Mouse (Mus musculus): ENCODE results near the gene Polr3k. TPM values are rescaled to one million over a fixed set of nuclear protein-coding genes. Genes with fewer than 3 reads are reported as not detected.

The Polr3k gene
- polyA plus RNA-seq (2011; ENCODE audit: insufficient read depth, insufficient read length, low replicate concordance, missing spikeins): 10.4 and 11.9 TPM in 2 replicates

GRCm38 (mm10) chr2:181863791-181864535 lies at the start of gene Polr3k:
Polr3k (plus strand) TSS chr2:181864337.
- under 1% methylated on average over 35 of the region's 35 CpGs for WGBS
- peak within 1 kb of the TSS; percentile 60 for H3K27ac ChIP-seq (ENCODE audit: control insufficient read depth, insufficient read depth, low read depth, low read length, poor library complexity)
- peak within 1 kb of the TSS; percentile 81 for H3K4me3 ChIP-seq (replicated peaks; ENCODE audit: control insufficient read depth, low read depth, low read length)
- peak; percentile 16; the same call in 1 of the 2 replicates for TF ChIP-seq CTCF (IDR thresholded peaks at IDR 0.05; ENCODE audit: control insufficient read depth, insufficient read depth, low read length)
- TF ChIP-seq POLR2A (IDR thresholded peaks at IDR 0.05; ENCODE audit: borderline replicate concordance, control insufficient read depth, low read depth, low read length): peak; percentile 71
- H3K4me1 ChIP-seq (ENCODE audit: control insufficient read depth, insufficient read depth, low read length): no peaks in the 10 kb centered on the region; the same call in 1 of the 2 replicates

DNA sequence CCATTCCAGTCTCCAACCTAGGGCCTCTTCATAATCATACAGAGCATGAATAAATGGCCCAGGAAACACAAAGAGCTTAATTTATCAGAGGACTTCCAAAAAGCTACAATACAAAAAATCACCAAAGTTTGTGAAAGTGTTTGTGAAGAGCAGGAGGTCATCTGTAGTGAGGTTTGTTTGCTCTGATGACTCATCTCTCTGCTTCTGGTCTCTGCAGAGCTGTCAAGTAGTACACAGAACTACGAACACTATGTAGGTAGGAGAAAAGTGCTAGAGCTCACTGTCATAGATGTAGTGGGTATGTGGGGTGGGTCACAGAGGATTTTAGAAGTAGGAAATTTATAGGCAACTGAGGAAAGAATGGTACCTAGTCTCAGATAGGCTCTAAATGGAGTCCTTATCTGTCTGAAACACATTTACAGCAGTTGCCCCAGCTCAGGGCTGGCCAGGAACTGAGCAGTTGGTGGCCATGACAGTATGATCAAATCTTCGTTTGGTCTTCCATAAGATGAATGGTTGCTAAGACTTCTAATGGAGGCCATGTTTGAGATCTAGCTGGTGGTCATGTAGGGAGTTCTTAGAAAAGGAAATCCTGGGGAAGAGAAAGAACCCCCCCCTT lies 35.0 kb upstream of the Polr3k start:
- WGBS: 53% methylated on average over 2 of the region's 2 CpGs
- TF ChIP-seq CTCF (IDR thresholded peaks at IDR 0.05; ENCODE audit: control insufficient read depth, insufficient read depth, low read length): no peak
- no peak for TF ChIP-seq POLR2A (IDR thresholded peaks at IDR 0.05; ENCODE audit: borderline replicate concordance, control insufficient read depth, low read depth, low read length)
- H3K27ac ChIP-seq (ENCODE audit: control insufficient read depth, insufficient read depth, low read depth, low read length, poor library complexity): no peak overlapping the region
- no peak overlapping the region for H3K4me3 ChIP-seq (replicated peaks; ENCODE audit: control insufficient read depth, low read depth, low read length)
- no peaks in the 10 kb centered on the region for H3K4me1 ChIP-seq (ENCODE audit: control insufficient read depth, insufficient read depth, low read length)

DNA sequence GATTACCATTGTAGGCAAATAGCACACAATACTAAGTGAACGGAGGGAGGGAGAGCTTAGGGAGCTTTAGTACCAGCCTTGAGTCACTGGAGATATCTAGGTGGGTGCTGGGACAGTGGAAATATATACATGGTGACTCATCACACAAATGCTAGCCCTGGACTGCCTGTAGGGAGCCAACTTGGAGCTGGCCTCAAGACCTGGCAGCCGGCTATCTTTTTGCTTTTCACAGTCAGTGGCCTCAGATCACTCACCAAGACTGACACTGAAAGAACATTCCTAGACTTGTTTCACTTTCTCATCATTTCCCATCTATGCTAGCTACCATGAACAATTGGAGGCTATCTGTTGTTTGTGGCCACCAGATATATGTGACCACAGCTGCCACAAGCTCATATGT lies 31.4 kb upstream of the Polr3k start:
- Histone ChIP-seq H3K27ac (ENCODE audit: control insufficient read depth, insufficient read depth, low read depth, low read length, poor library complexity) (no peak overlapping the region), H3K4me3 (replicated peaks; ENCODE audit: control insufficient read depth, low read depth, low read length) (no peak overlapping the region), H3K4me1 (ENCODE audit: control insufficient read depth, insufficient read depth, low read length) (no peaks in the 10 kb centered on the region)
- no peak for TF ChIP-seq CTCF (IDR thresholded peaks at IDR 0.05; ENCODE audit: control insufficient read depth, insufficient read depth, low read length)
- TF ChIP-seq POLR2A (IDR thresholded peaks at IDR 0.05; ENCODE audit: borderline replicate concordance, control insufficient read depth, low read depth, low read length): no peak
- WGBS: 77% methylated on average over 2 of the region's 2 CpGs

GRCm38 (mm10) chr2:181837372-181838292 lies 26.5 kb upstream of the Polr3k start, which contains the start of gene Pcmtd2:
Pcmtd2 (plus strand) TSS chr2:181837854.
- H3K27ac ChIP-seq (ENCODE audit: control insufficient read depth, insufficient read depth, low read depth, low read length, poor library complexity): peak within 1 kb of the TSS; percentile 79
- H3K4me1 ChIP-seq (ENCODE audit: control insufficient read depth, insufficient read depth, low read length): no peaks in the 10 kb centered on the region; the same call in 1 of the 2 replicates
- TF ChIP-seq POLR2A (IDR thresholded peaks at IDR 0.05; ENCODE audit: borderline replicate concordance, control insufficient read depth, low read depth, low read length) (peak; percentile 90), CTCF (IDR thresholded peaks at IDR 0.05; ENCODE audit: control insufficient read depth, insufficient read depth, low read length) (no peak)
- H3K4me3 ChIP-seq (replicated peaks; ENCODE audit: control insufficient read depth, low read depth, low read length): peak within 1 kb of the TSS; percentile 86
- under 1% methylated on average over 35 of the region's 35 CpGs for WGBS

- WGBS: 3% methylated on average over 3 of the region's 3 CpGs
- Histone ChIP-seq H3K4me3 (replicated peaks; ENCODE audit: control insufficient read depth, low read depth, low read length) (peak overlapping the region; percentile 86), H3K27ac (ENCODE audit: control insufficient read depth, insufficient read depth, low read depth, low read length, poor library complexity) (no peak overlapping the region), H3K4me1 (ENCODE audit: control insufficient read depth, insufficient read depth, low read length) (no peaks in the 10 kb centered on the region; the same call in 1 of the 2 replicates)
- TF ChIP-seq POLR2A (IDR thresholded peaks at IDR 0.05; ENCODE audit: borderline replicate concordance, control insufficient read depth, low read depth, low read length): no peak
- no peak for TF ChIP-seq CTCF (IDR thresholded peaks at IDR 0.05; ENCODE audit: control insufficient read depth, insufficient read depth, low read length)
These were observed 25.9 kb upstream of the Polr3k start for GRCm38 (mm10) chr2:181838293-181838680.

DNA sequence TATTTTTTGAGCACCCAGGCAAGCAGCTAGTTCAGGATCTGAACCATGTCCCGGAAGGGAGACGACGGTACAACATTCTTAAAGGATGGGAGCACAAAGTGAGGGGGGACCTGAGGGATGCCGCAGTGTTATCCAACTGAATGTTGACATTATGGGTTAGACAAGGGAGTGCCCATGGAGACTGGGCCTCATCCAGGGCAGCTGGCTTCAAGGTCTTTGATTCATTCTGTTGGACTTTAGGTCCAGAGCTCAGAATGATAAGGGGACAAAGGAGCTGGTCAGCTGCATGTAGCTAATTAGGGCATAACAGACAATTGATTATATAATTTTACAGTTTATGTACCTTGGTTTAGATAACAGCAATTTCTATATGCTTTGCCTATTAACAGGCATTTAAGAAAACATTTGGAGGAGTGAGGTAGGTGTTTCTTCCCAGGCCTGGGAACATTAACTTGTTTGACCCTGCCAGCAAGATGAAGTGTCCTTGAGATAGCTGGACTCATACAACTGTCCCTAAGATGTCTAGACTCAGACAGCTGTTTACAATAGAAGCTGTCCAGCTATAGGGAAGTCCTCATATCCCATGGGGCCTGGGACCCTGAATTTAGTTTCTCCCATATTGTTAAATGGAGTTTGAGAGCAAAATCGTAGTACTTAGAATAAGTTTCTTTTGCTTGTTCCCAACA lies 18.3 kb upstream of the Polr3k start:
- no peak overlapping the region for H3K27ac ChIP-seq (ENCODE audit: control insufficient read depth, insufficient read depth, low read depth, low read length, poor library complexity)
- TF ChIP-seq CTCF (IDR thresholded peaks at IDR 0.05; ENCODE audit: control insufficient read depth, insufficient read depth, low read length) (no peak), POLR2A (IDR thresholded peaks at IDR 0.05; ENCODE audit: borderline replicate concordance, control insufficient read depth, low read depth, low read length) (no peak)
- no peak overlapping the region for H3K4me3 ChIP-seq (replicated peaks; ENCODE audit: control insufficient read depth, low read depth, low read length)
- H3K4me1 ChIP-seq (ENCODE audit: control insufficient read depth, insufficient read depth, low read length): no peaks in the 10 kb centered on the region
- WGBS: 93% methylated on average over 5 of the region's 5 CpGs

- Histone ChIP-seq H3K27ac (ENCODE audit: control insufficient read depth, insufficient read depth, low read depth, low read length, poor library complexity) (peak overlapping the region; percentile 60), H3K4me1 (ENCODE audit: control insufficient read depth, insufficient read depth, low read length) (no peaks in the 10 kb centered on the region; the same call in 1 of the 2 replicates), H3K4me3 (replicated peaks; ENCODE audit: control insufficient read depth, low read depth, low read length) (peak overlapping the region; percentile 81)
- WGBS: under 1% methylated on average over 22 of the region's 22 CpGs
- TF ChIP-seq CTCF (IDR thresholded peaks at IDR 0.05; ENCODE audit: control insufficient read depth, insufficient read depth, low read length): no peak
- no peak for TF ChIP-seq POLR2A (IDR thresholded peaks at IDR 0.05; ENCODE audit: borderline replicate concordance, control insufficient read depth, low read depth, low read length)
These were observed 361 bp downstream of the Polr3k start for GRCm38 (mm10) chr2:181864536-181864860.
